Mouse (Mus musculus): ENCODE data around the gene Klk13. TPM values are rescaled to one million over a fixed set of nuclear protein-coding genes. Genes with fewer than 3 reads are reported as not detected.
"Not testable (repeated sequence)": the region's sequence is repeated elsewhere in the genome, so short reads cannot be mapped to it uniquely, and the experiment has no call there.

Klk13 gene
- polyA plus RNA-seq, 1 experiment, result 0.04 TPM

DNA sequence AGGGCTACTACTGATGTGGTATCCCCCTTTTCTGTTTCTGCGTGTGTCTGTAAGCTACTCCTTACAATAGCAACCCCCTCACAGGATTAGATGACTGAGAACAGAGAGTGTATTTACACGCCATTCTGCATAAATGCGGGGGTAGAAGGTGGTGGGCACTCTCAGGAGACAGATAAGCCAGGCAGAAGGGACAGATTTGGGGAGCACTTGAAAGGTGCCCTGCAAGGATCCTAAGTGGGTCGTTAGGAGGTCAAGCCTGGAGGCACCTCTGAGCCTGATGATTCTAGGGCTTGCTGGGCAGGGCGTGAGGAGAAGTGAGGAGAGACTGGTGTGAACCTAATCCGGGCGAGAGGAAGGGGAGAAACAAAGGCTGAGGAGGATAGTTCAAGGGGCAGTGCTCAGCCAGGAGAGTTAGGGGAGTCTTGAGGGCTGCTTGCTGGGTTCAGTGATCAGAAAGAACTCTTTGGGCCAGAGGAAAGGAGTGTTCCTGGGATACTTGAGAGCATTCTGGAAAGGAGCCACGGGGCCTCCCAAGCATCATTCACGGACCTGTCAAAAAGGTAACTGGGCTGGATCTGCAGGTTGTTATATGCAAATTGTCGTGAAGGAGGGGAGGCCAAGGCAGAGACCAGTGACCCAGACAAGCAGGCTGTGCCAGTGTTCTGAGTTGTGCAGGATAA, 39.6 kb upstream of the Klk13 start:
- Histone ChIP-seq H3K4me1 (ENCODE audit: control insufficient read depth, insufficient read depth, insufficient read length) (peaks cover 9% of the 10 kb centered on the region; the same call in 1 of the 2 replicates), H3K4me3 (ENCODE audit: extremely low read depth, insufficient read depth, insufficient read length) (peak overlapping the region; percentile 86; the same call in 1 of the 2 replicates), H3K36me3 (ENCODE audit: control insufficient read depth, insufficient read depth, low read length) (peaks cover 19% of the 10 kb centered on the region), H3K27me3 (ENCODE audit: control insufficient read depth, insufficient read depth, low read length) (no peaks in the 10 kb centered on the region), H3K27ac (ENCODE audit: insufficient read depth, low read length) (no peak overlapping the region)
- no peak for TF ChIP-seq CTCF (IDR thresholded peaks at IDR 0.05; ENCODE audit: extremely low read depth, insufficient read depth, insufficient read length, insufficient replicate concordance)
- TF ChIP-seq POLR2A (IDR thresholded peaks at IDR 0.05; ENCODE audit: low read depth, low read length), result no peak
- DNase-seq (ENCODE audit: low read depth in 1 of 2, low spot score in 2 of 2), result no peak
- 23% methylated on average over 10 of the region's 10 CpGs for WGBS

DNA sequence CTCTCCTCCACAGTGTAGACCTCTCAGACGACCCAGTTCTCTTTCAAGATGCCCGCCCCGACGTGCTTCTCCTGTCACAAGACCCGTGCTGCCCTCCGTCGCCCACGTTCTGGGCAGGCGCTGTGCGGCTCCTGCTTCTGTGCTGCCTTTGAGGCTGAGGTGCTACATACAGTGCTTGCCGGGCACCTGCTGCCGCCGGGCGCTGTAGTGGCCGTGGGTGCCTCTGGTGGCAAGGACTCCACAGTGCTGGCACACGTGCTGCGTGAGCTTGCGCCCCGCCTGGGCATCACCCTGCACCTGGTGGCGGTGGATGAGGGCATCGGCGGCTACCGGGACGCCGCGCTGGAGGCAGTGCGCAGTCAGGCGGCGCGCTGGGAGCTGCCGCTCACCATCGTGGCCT, 37.3 kb upstream of the Klk13 start:
- no peak overlapping the region for H3K27ac ChIP-seq (ENCODE audit: insufficient read depth, low read length)
- WGBS, result 95% methylated on average over 32 of the region's 32 CpGs
- peaks cover 19% of the 10 kb centered on the region for H3K36me3 ChIP-seq (ENCODE audit: control insufficient read depth, insufficient read depth, low read length)
- peaks cover 9% of the 10 kb centered on the region; the same call in 1 of the 2 replicates for H3K4me1 ChIP-seq (ENCODE audit: control insufficient read depth, insufficient read depth, insufficient read length)
- no peak for DNase-seq (ENCODE audit: low read depth in 1 of 2, low spot score in 2 of 2)
- no peak overlapping the region for H3K4me3 ChIP-seq (ENCODE audit: extremely low read depth, insufficient read depth, insufficient read length)
- no peaks in the 10 kb centered on the region for H3K27me3 ChIP-seq (ENCODE audit: control insufficient read depth, insufficient read depth, low read length)
- TF ChIP-seq POLR2A (IDR thresholded peaks at IDR 0.05; ENCODE audit: low read depth, low read length), result no peak
- no peak for TF ChIP-seq CTCF (IDR thresholded peaks at IDR 0.05; ENCODE audit: extremely low read depth, insufficient read depth, insufficient read length, insufficient replicate concordance)

DNA sequence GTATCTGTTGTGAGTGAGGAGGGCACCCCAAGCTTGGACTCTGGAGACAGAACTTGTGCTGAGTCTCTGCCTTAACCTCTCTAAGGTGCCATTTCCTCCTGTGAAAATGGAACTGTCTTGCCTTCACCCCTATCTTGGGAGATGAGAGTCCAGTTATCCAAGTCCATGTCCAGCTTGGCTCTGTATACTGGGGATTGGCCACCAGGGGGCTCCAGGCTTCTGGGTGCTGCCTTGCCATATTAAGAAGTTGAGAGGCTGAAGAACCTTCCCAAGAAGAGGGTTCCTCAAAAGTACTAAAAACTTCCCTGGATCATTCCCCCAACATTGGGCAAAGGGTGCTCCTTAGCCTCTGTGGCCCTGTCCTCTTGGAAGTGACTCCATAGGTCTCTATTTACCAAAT, 33.9 kb upstream of the Klk13 start:
- peak in 1 of 2 experiments; percentile 24 for DNase-seq (ENCODE audit: low read depth in 1 of 2, low spot score in 2 of 2)
- TF ChIP-seq POLR2A (IDR thresholded peaks at IDR 0.05; ENCODE audit: low read depth, low read length) (no peak), CTCF (IDR thresholded peaks at IDR 0.05; ENCODE audit: extremely low read depth, insufficient read depth, insufficient read length, insufficient replicate concordance) (peak; percentile 30; the same call in 1 of the 2 replicates)
- no peak overlapping the region for H3K4me3 ChIP-seq (ENCODE audit: extremely low read depth, insufficient read depth, insufficient read length)
- no peaks in the 10 kb centered on the region for H3K27me3 ChIP-seq (ENCODE audit: control insufficient read depth, insufficient read depth, low read length)
- no peaks in the 10 kb centered on the region for H3K4me1 ChIP-seq (ENCODE audit: control insufficient read depth, insufficient read depth, insufficient read length)
- peaks cover 19% of the 10 kb centered on the region for H3K36me3 ChIP-seq (ENCODE audit: control insufficient read depth, insufficient read depth, low read length)
- H3K27ac ChIP-seq (ENCODE audit: insufficient read depth, low read length), result no peak overlapping the region

DNA sequence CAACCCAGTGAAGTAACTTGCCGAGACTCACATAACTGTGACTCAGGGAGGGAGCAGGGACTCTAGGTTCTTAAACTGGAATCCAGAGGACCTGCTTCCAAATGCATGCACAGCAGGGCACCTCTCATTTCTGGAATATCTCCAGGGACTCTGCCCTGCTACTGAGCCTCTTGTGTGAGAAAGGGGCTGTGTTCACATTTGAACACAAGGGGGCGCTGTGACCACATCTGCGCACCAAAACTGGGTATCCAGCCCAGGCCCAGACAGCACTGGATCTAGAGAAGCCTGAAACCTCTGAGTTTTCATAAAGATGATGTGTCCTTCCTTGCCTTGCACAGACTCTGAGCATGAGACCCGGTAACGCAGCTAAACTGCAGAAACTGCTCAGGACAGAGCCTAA, 31.4 kb upstream of the Klk13 start:
- peak; percentile 11 to 35 for DNase-seq (ENCODE audit: low read depth in 1 of 2, low spot score in 2 of 2)
- H3K27ac ChIP-seq (ENCODE audit: insufficient read depth, low read length), result no peak overlapping the region
- no peak for TF ChIP-seq POLR2A (IDR thresholded peaks at IDR 0.05; ENCODE audit: low read depth, low read length)
- peak; percentile 81; the same call in 1 of the 2 replicates for TF ChIP-seq CTCF (IDR thresholded peaks at IDR 0.05; ENCODE audit: extremely low read depth, insufficient read depth, insufficient read length, insufficient replicate concordance)
- H3K4me1 ChIP-seq (ENCODE audit: control insufficient read depth, insufficient read depth, insufficient read length), result no peaks in the 10 kb centered on the region
- WGBS, result 36% methylated on average over 5 of the region's 5 CpGs
- H3K36me3 ChIP-seq (ENCODE audit: control insufficient read depth, insufficient read depth, low read length), result peaks cover 13% of the 10 kb centered on the region
- H3K27me3 ChIP-seq (ENCODE audit: control insufficient read depth, insufficient read depth, low read length), result no peaks in the 10 kb centered on the region
- no peak overlapping the region for H3K4me3 ChIP-seq (ENCODE audit: extremely low read depth, insufficient read depth, insufficient read length)

DNA sequence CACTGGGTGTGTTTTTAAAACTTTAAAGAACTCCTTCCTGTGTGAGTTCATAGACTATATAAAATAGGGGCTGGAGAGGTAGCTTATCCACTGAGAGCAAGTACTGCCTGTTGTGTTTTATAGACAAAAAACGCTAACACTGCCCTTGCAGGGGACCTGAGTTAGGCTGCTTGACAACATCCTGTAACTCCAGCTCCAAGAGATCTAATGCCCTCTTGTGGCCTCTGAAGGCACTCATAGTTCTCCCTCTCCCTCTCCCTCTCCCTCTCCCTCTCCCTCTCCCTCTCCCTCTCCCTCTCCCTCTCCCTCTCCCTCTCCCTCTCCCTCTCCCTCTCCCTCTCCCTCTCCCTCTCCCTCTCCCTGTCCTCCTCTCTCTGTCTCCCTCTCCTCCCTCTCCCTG, 29.9 kb upstream of the Klk13 start:
- H3K4me3 ChIP-seq (ENCODE audit: extremely low read depth, insufficient read depth, insufficient read length); H3K36me3 ChIP-seq (ENCODE audit: control insufficient read depth, insufficient read depth, low read length); H3K27me3 ChIP-seq (ENCODE audit: control insufficient read depth, insufficient read depth, low read length); H3K27ac ChIP-seq (ENCODE audit: insufficient read depth, low read length); DNase-seq (ENCODE audit: low read depth in 1 of 2, low spot score in 2 of 2); H3K4me1 ChIP-seq (ENCODE audit: control insufficient read depth, insufficient read depth, insufficient read length): not testable (repeated sequence)
- WGBS, result 20% methylated on average over 1 of the region's 1 CpGs

DNA sequence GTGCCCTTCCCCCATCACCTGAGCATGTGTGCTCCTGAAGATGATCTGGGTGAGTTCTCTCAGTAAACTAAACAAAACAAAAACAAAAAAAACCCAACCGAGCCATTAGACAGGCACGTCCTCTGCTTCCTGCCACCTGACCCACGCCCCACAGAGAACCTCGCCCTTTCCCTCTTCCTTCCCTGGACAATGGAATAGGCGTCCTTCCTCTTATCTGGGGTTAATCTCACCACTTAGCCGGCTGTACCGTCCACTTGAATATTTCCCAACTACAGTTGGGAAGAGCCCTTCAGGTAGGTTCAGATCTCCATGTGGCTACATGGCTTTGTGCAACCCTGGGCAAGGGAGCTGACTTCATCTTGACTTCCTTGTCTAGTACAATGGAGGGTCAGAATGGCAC, 27.3 kb upstream of the Klk13 start:
- WGBS, result 18% methylated on average over 7 of the region's 7 CpGs
- Histone ChIP-seq H3K36me3 (ENCODE audit: control insufficient read depth, insufficient read depth, low read length) (no peaks in the 10 kb centered on the region), H3K4me1 (ENCODE audit: control insufficient read depth, insufficient read depth, insufficient read length) (no peaks in the 10 kb centered on the region), H3K4me3 (ENCODE audit: extremely low read depth, insufficient read depth, insufficient read length) (no peak overlapping the region), H3K27ac (ENCODE audit: insufficient read depth, low read length) (no peak overlapping the region), H3K27me3 (ENCODE audit: control insufficient read depth, insufficient read depth, low read length) (no peaks in the 10 kb centered on the region)
- no peak for TF ChIP-seq POLR2A (IDR thresholded peaks at IDR 0.05; ENCODE audit: low read depth, low read length)
- no peak for TF ChIP-seq CTCF (IDR thresholded peaks at IDR 0.05; ENCODE audit: extremely low read depth, insufficient read depth, insufficient read length, insufficient replicate concordance)
- no peak for DNase-seq (ENCODE audit: low read depth in 1 of 2, low spot score in 2 of 2)

DNA sequence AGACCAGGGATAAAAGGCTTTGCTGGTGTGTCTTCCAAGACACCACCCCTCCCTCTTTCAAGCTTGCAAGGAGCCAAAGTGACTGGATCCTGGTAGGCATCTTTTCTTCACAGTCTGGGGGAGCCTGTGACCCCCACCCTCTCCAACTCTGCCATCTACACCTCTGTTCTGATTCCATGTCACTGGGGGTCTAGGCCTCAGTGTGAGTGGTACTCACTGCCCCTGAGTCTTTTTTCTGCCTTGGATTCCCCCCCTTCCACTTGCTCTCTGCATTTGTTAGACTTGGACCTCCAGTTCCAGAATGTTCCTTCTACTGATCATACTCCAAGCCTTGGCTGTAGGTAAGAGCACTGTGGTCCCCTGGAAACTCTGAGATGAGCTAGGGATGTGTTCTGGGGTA, 22.2 kb upstream of the Klk13 start, which contains the start of gene Klk14:
Gene Klk14 (plus strand): TSS at position 301 of the 400 bp plus-strand sequence.
- no peak for DNase-seq (ENCODE audit: low read depth in 1 of 2, low spot score in 2 of 2)
- Histone ChIP-seq H3K27ac (ENCODE audit: insufficient read depth, low read length) (no peak within 1 kb of the TSS), H3K4me3 (ENCODE audit: extremely low read depth, insufficient read depth, insufficient read length) (no peak within 1 kb of the TSS), H3K36me3 (ENCODE audit: control insufficient read depth, insufficient read depth, low read length) (no peaks in the 10 kb centered on the region), H3K4me1 (ENCODE audit: control insufficient read depth, insufficient read depth, insufficient read length) (no peaks in the 10 kb centered on the region), H3K27me3 (ENCODE audit: control insufficient read depth, insufficient read depth, low read length) (no peaks in the 10 kb centered on the region)
- TF ChIP-seq CTCF (IDR thresholded peaks at IDR 0.05; ENCODE audit: extremely low read depth, insufficient read depth, insufficient read length, insufficient replicate concordance), result no peak
- TF ChIP-seq POLR2A (IDR thresholded peaks at IDR 0.05; ENCODE audit: low read depth, low read length), result no peak
